In the genomic region with DNA sequence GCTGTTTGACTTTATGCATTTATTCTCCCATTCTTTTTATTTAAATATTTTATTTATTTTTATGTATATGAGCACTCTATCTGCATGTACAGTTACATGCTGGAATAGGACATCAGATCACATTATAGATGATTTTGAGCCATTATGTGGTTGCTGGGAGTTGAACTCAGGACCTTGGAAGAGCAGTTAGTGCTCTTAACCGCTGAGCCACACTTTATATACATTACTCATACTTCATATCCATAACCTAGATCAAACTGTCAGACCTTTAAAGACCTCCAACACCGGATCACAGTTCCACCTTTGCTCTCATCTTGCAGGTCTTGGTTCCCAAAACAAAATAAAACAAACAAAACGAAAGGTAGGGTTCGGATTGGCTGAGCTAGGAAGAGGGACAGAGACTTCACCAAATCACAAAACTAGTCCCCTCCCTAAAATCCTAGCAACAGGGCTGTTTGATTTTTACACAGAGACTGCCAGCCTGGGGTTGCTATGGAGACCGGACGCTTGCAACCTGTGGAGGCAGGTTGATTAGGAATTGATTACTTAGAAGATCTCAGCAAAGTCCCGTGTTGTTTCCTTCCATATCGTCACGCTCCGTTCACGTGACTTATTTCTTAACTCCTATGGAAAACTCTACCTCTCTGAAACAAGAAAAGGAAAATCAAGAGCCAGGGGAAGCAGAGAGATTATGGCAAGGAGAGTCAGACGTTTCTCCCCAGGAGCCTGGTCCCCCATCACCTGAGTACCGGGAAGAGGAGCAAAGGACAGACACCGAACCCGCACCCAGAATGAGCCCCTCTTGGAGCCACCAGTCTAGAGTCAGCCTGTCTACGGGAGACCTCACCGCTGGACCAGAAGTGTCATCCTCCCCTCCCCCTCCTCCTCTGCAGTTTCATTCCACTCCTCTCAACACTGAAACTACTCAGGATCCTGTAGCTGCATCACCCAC, we compare ENCODE assay signal across 9 mouse cellular contexts. TPM values are rescaled to one million over a fixed set of nuclear protein-coding genes. Genes with fewer than 3 reads are reported as not detected.
DNase-seq lines count a peak whose midpoint lies in the region; ATAC-seq lines count a peak whose summit lies in the region.
"Had no signal": no experiment of that assay in that cellular context is flagged by ENCODE, and none has a peak within 500 bp of the region (broad histone marks: within the 10 kb centered on the region; RNA-seq: fewer than 3 reads in every experiment).

A gene (plus strand): TSS at position 582 of the 952 bp plus-strand sequence.

- no peak within 1 kb of the TSS for H3K27ac ChIP-seq in heart, embryonic 11.5 days (ENCODE audit: low read depth, low read length)
- H3K27ac ChIP-seq in kidney, embryonic 15.5 days, result no peak within 1 kb of the TSS
- no peak within 1 kb of the TSS for H3K27ac ChIP-seq in limb, embryonic 12.5 days

- H3K4me1 ChIP-seq in heart, embryonic 11.5 days (ENCODE audit: control insufficient read depth, insufficient read depth, low read length), result no peaks in the 10 kb centered on the region
- H3K4me1 ChIP-seq in kidney, embryonic 15.5 days, result peaks cover 5% of the 10 kb centered on the region
- peaks cover 5% of the 10 kb centered on the region; the same call in 1 of the 2 replicates for H3K4me1 ChIP-seq in limb, embryonic 12.5 days (replicated peaks)

- H3K9me3 ChIP-seq in heart, embryonic 11.5 days (replicated peaks; ENCODE audit: control insufficient read depth, low read length), result no peaks in the 10 kb centered on the region
- H3K9me3 ChIP-seq in kidney, embryonic 15.5 days (replicated peaks), result no peaks in the 10 kb centered on the region
- H3K9me3 ChIP-seq in limb, embryonic 12.5 days, result no peaks in the 10 kb centered on the region

- no peaks in the 10 kb centered on the region for H3K27me3 ChIP-seq in heart, embryonic 11.5 days (ENCODE audit: control insufficient read depth, insufficient read depth, low read length)
- no peaks in the 10 kb centered on the region for H3K27me3 ChIP-seq in kidney, embryonic 15.5 days
- H3K27me3 ChIP-seq in limb, embryonic 12.5 days, result no peaks in the 10 kb centered on the region

- DNase-seq in cerebellum, postnatal 14 days, result peak; percentile 59 to 73
- no peak for DNase-seq in cerebellum, adult 11-12 months
- peak; percentile 67 for DNase-seq in embryo, embryonic 10 days (ENCODE audit: low spot score)
- peak; percentile 19 for DNase-seq in naive thymus-derived CD4-positive, alpha-beta T cell, adult 2 months (ENCODE audit: low read depth)
- DNase-seq in urinary bladder, postnatal 25 days (ENCODE audit: low spot score), result peak; percentile 45

- 6% methylated on average over 17 of the region's 17 CpGs for WGBS in heart, embryonic 11.5 days (ENCODE audit: insufficient replicate concordance)
- WGBS in kidney, embryonic 15.5 days, result 6% methylated on average over 17 of the region's 17 CpGs
- 8% methylated on average over 17 of the region's 17 CpGs for WGBS in limb, embryonic 12.5 days

- no peaks in the 10 kb centered on the region for H3K36me3 ChIP-seq in heart, embryonic 11.5 days (ENCODE audit: control insufficient read depth, insufficient read depth, low read length)
- no peaks in the 10 kb centered on the region for H3K36me3 ChIP-seq in kidney, embryonic 15.5 days
- H3K36me3 ChIP-seq in limb, embryonic 12.5 days, result no peaks in the 10 kb centered on the region

- H3K4me2 ChIP-seq in heart, embryonic 11.5 days, result peak within 1 kb of the TSS; percentile 69
- peak within 1 kb of the TSS; percentile 72 for H3K4me2 ChIP-seq in kidney, embryonic 15.5 days
- H3K4me2 ChIP-seq in limb, embryonic 12.5 days, result peak within 1 kb of the TSS; percentile 68

- peak within 1 kb of the TSS; percentile 49 for H3K4me3 ChIP-seq in heart, embryonic 11.5 days (ENCODE audit: low read depth, low read length)
- peak within 1 kb of the TSS; percentile 48 for H3K4me3 ChIP-seq in kidney, embryonic 15.5 days (replicated peaks)
- peak within 1 kb of the TSS; percentile 37 for H3K4me3 ChIP-seq in limb, embryonic 12.5 days (replicated peaks)

- peak within 1 kb of the TSS; percentile 44; the same call in 1 of the 2 replicates for H3K9ac ChIP-seq in heart, embryonic 11.5 days (ENCODE audit: low read depth, low read length)
- no peak within 1 kb of the TSS for H3K9ac ChIP-seq in kidney, embryonic 15.5 days
- peak within 1 kb of the TSS; percentile 35; the same call in 1 of the 2 replicates for H3K9ac ChIP-seq in limb, embryonic 12.5 days (replicated peaks)

- peak; percentile 67; the same call in 1 of the 2 replicates for ATAC-seq in heart, embryonic 11.5 days (replicated peaks; ENCODE audit: insufficient number of reproducible peaks, low FRiP score, low TSS enrichment)
- ATAC-seq in kidney, embryonic 15.5 days (replicated peaks; ENCODE audit: low FRiP score), result peak; percentile 99
- peak; percentile 92 for ATAC-seq in limb, embryonic 12.5 days (ENCODE audit: insufficient number of reproducible peaks, insufficient read depth, low FRiP score, low TSS enrichment, low read depth)

RNA-seq across cellular contexts. Expression of the gene that starts here (rescaled TPM):
- not detected in 2 replicates for polyA plus RNA-seq in heart, embryonic 11.5 days (2014; fragmentation: Nextera tagmentation; extraction: Ambion mirVana)
- polyA plus RNA-seq in kidney, embryonic 15.5 days (2015; fragmentation: Nextera tagmentation; extraction: Ambion mirVana), result 0.05 and 0.14 TPM in 2 replicates
- polyA plus RNA-seq in limb, embryonic 12.5 days (2016; fragmentation: Nextera tagmentation; extraction: Ambion mirVana), result 0.05 TPM in 1 of 2 replicates, not detected in the other
- polyA plus RNA-seq: C2C12 had no signal

Comparison
In these comparisons a context has a peak if more than half of its experiments do, and no peak if none do; other contexts are left out.
1. Peak in ATAC-seq, H3K4me3 ChIP-seq, H3K9ac ChIP-seq and H3K4me2 ChIP-seq in heart, embryonic 11.5 days; RNA of the gene not detected or under 1 TPM.
2. Peak in ATAC-seq, H3K4me3 ChIP-seq and H3K4me2 ChIP-seq in kidney, embryonic 15.5 days; RNA of the gene not detected or under 1 TPM.
3. Peak in ATAC-seq, H3K4me3 ChIP-seq, H3K9ac ChIP-seq and H3K4me2 ChIP-seq in limb, embryonic 12.5 days; RNA of the gene not detected or under 1 TPM.